Mouse (Mus musculus) testis, adult 2 months (tissue): ENCODE data around the gene Hpf1. TPM values are rescaled to one million over a fixed set of nuclear protein-coding genes. Genes with fewer than 3 reads are reported as not detected.

ENCODE experiments used
- H3K27ac ChIP-seq: fragments of 200-500 bp; 2 replicates; pipeline ENCODE4 v1.5.1; 2012; ENCODE audit warnings: low read depth, low read length; ENCODE audit not compliant: control insufficient read depth, insufficient read depth
- H3K27me3 ChIP-seq: fragments of 200-500 bp; 2 replicates; pipeline ENCODE4 v1.6.1; 2012; ENCODE audit warnings: mild to moderate bottlenecking, low read length, moderate library complexity; ENCODE audit not compliant: control insufficient read depth, insufficient read depth
- H3K36me3 ChIP-seq: fragments of 200-500 bp; 2 replicates; pipeline ENCODE4 v1.6.1; 2012; ENCODE audit warnings: mild to moderate bottlenecking, low read length; ENCODE audit not compliant: control insufficient read depth, insufficient read depth
- H3K4me1 ChIP-seq: fragments of 200-500 bp; 2 replicates; pipeline ENCODE4 v1.6.1; 2012; ENCODE audit warnings: low read length; ENCODE audit not compliant: control insufficient read depth, insufficient read depth
- H3K4me3 ChIP-seq: fragments of 200-500 bp; 2 replicates; pipeline ENCODE4 v1.5.1; 2012; ENCODE audit warnings: low read depth, mild to moderate bottlenecking, low read length, moderate library complexity, mixed read lengths; ENCODE audit not compliant: control insufficient read depth
- CTCF ChIP-seq: fragments of 200-500 bp; IDR thresholded peaks from 2 replicates; pipeline ENCODE4 v1.5.1; 2012; ENCODE audit warnings: low read depth, mild to moderate bottlenecking, inconsistent platforms, low read length, moderate library complexity; ENCODE audit not compliant: control insufficient read depth, insufficient read depth, insufficient replicate concordance
- POLR2A ChIP-seq: fragments of 200-500 bp; IDR thresholded peaks from 2 replicates; pipeline ENCODE4 v1.6.1; 2012; ENCODE audit warnings: low read depth, mild to moderate bottlenecking, inconsistent platforms, low read length, moderate library complexity; ENCODE audit not compliant: control insufficient read depth
- polyA plus RNA-seq: library from polyadenylated mRNA; depleted of rRNA; stranded (reverse); fragments of >200 nt; gene quantifications from 2 replicates; pipeline ENCODE4 v1.2.3, GENCODE M21; 2012; rRNA removed

Hpf1 gene
- polyA plus RNA-seq, 1 experiment: 12.0 TPM

- TF ChIP-seq POLR2A (peak; percentile 42; the same call in 1 of the 2 replicates), CTCF (no peak)
- peak overlapping the region; percentile 89 for H3K4me3 ChIP-seq
- H3K27me3 ChIP-seq: no peaks in the 10 kb centered on the region
- H3K36me3 ChIP-seq: no peaks in the 10 kb centered on the region
- H3K4me1 ChIP-seq: no peaks in the 10 kb centered on the region; the same call in 1 of the 2 replicates
- peak overlapping the region; percentile 82 for H3K27ac ChIP-seq
These were observed 64.2 kb downstream of the Hpf1 start for GRCm38 (mm10) chr8:60954281-60955014.

- Histone ChIP-seq H3K36me3 (no peaks in the 10 kb centered on the region), H3K27me3 (no peaks in the 10 kb centered on the region), H3K4me3 (no peak overlapping the region), H3K27ac (no peak overlapping the region), H3K4me1 (no peaks in the 10 kb centered on the region; the same call in 1 of the 2 replicates)
- TF ChIP-seq POLR2A: no peak
- no peak for TF ChIP-seq CTCF
These were observed 66.6 kb downstream of the Hpf1 start for GRCm38 (mm10) chr8:60956847-60957246.

Other genes starting within 250 kb of the Hpf1 start
- 13.2 and 15.6 TPM in 2 replicates for gene Clcn3, start 92.9 kb downstream of the Hpf1 start, polyA plus RNA-seq
- 11.0 and 12.9 TPM in 2 replicates for gene Nek1, start 102.8 kb downstream of the Hpf1 start, polyA plus RNA-seq